Mouse (Mus musculus) gastrocnemius, postnatal 10 days (tissue): ENCODE measurements around the gene Atn1. TPM values are rescaled to one million over a fixed set of nuclear protein-coding genes. Genes with fewer than 3 reads are reported as not detected.

Source experiments
- DNase-seq: peaks from one replicate; pipeline ENCODE4 v3.0.0; 2021; ENCODE audit warnings: mixed read lengths
- total RNA-seq, 2 experiments: library from RNA; stranded (reverse); gene quantifications; 2 replicates each; pipeline ENCODE4 v1.2.3; 2021

Gene Atn1
- total RNA-seq, 2 experiments from 2014 or later = 37.6 to 46.7 TPM

DNA sequence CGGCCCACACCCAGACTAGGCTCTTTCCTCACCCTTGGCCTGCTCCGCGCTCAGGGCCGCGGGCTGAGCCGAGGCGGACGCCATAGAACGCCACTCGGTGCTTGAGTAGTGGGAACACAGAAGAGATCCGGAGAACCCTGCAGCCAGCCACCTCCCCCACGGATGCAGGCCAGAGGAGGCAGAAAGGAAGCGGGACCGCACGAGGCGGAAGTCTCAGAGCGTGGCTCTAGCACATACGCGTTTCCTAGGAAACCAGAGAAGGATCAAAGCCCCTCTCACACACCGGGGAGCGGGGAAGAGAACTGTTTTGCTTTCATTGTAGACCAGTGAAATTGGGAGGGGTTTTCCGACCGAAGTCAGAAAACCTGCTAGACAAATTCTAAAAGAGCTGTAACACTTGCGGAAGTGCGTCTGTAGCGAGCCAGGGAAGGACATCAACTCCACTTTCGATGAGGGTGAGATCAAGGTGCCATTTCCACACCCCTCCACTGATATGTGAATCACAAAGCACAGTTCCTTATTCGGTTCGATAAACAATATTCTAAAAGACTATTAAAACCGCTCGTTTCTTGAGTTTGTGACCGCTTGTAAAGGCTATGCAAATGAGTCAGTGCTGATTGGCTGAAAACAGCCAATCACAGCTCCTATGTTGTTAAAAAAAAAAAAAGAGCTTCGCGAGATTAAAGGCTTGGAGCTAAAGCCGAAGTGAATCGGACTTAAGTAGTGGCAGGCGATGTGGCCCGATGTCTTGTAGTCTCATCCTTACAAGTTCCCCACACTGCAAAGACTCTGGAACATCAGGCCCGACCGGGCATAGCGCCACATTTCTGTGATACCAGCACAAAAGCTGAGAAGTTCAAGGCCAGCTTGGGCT is 15.2 kb downstream of the Atn1 start, which contains the start of gene Grcc10:
Gene Grcc10, minus strand, starts transcription at position 487 of the 874 bp plus-strand sequence.
- DNase-seq = peak; percentile 81

DNA sequence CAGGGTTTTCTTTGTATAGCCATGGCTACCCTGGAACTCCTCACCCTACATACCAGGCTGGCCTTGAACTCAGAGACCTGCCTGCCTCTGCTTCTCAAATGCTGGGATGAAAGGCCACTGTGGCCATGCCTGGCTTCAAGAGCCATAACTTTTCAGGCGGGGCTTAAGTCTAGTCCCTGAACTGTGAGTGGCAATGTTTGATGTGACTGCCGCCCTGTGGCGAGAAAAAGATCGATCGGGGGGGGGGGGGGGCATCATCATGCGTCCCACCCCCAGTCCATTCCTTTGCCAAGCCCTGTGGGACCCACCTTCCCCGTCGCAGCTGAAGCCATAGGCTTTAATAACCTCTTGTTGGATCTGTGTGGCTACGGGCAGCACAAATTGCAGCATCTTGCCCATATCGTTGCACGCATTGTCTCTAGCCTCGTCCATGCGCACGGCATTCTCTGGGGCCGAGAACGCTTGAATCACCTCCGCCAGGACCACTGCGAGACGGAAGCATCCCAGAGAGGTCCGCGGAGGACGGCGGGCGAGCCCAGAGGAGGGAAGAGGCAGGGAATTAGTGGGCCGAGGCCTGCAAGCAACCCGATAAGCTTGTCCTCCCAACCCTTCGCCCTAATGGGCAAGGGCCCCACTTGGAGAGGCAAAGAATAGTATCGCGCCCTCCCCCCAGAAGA is 16.0 kb downstream of the Atn1 start:
- no peak for DNase-seq

DNA sequence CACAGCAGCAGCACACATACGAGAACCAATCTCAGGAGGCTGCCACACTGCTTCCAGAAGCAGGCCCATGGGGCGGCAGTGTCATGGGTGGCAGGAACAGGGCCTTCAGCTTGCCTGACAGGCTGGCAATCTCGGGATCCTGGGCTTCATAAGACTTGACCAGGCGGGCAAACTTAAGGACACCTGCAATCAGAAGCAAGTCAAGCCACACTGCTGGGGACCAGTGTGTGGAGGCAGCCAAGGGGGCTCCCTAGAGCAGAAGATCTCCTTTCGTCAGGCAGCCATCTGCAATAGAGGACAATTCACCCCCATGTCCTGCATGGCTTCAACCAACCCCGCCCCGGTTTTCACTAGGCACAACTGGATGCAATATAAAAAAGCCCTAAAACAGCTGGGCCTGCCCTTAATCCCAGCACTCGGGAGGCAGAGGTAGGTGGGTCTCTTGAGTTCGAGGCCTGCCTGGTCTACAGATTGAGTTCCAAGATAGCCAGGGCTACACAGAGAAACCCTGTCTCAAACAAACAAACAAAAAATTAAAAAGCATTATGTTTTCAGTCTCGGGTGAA is 17.0 kb downstream of the Atn1 start:
- no peak for DNase-seq

DNA sequence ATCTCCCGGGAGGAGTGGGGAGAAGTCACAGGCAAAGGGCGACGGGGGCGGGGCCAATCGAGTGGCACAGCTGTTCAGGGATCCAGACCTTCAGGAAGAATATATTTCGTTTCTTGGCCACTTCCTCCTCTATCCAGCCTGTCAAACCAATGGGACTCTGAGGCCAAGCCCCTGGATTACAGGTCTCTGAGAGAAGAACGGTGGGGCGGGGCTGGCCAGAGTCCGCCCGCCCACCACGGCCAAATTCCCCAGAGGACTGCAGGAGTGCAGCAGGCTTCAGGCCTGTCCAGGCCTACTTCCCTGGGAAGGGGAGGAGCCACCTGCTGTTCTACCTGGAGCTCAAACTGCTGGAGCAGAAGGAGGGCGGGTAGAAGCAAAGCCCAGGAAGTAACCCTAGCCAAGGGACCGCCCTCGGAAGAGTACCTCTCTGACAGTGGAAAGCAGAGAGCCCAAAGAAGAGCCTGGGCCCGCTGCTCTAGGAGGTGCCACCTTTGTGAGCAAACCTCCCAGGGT is 17.8 kb downstream of the Atn1 start, which contains the start of gene Ptpn6:
Gene Ptpn6, minus strand, starts transcription at position 204 of the 513 bp plus-strand sequence.
- DNase-seq = no peak

DNA sequence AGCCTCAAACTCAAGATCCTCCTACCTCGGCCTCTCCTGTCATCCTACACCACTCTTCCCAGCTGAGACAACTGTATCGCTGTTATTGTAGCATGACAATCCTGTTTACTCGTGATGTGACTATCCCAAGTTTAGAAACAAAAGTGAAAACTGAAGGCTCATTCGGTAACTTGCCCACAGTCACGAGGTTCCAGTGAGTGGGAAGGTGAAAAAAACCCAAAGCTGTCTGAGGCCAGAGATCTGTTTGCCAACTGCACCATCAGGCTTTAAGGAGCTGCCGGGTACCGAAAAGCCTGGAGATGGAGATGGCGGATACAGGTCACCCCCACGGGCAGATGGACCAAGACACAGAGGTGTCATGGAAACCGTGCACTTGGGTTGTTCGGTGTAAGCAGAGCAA is 19.3 kb downstream of the Atn1 start:
- DNase-seq = no peak

DNA sequence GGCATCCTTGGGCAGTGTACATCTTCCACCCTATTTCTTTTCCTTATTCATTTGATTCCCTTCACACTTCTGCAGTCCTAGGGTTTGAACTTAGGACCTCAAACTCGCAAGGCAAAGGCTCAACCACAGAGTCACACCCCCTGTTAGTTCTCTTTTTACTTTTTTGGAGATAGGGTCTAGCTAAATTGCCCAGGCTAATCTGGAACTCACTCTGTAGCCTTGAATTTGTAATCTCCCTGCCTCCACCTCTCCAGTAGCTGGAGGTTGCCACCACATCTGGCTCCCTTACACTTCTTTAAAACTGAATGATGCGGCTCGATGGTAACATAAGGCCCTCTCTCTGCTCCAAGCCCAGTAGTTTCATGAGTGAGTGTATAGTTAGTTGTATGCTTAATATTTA is 21.9 kb downstream of the Atn1 start:
- DNase-seq = no peak

DNA sequence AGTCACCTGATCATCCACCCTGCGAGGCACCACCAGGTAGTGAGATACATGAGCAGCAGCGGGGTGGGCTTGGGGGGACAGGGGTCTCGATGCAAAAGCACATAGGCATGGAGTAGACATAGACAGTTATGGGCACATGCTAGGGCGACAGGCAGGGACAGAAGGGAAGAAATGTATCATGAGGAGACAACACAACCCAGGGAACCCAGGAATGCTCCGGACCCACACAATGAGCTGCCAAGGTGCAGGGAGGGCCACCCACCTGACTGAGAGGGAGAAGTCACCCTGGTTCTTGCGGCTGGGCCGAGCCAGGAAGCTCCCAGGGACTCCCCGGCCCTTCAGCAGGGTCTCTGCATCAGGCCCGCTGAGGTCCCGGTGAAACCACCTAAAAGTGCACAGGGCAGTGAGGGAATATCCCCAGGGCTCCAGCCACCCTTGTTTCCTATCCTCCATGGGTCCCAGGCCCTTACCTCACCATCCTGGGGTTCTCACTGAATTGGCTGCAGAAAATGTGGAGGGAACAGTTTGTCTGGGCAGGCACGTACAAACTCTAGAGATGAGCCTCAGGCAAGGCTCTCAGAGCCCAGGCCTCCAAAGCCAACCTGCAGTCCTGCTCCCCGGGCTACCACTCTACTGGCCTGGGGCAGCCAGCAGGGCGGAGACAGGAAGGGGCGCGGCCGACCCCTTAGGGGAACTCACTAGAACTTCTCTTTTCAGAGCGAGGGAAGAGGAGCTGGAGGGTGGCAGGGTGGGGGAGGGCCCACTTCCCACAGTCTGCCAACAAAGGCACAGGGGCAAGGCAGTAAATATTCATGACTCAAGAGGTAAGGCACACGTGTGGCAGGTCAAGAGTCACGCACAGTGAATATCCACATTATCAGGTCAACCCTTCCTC is 23.6 kb downstream of the Atn1 start:
- DNase-seq = no peak

DNA sequence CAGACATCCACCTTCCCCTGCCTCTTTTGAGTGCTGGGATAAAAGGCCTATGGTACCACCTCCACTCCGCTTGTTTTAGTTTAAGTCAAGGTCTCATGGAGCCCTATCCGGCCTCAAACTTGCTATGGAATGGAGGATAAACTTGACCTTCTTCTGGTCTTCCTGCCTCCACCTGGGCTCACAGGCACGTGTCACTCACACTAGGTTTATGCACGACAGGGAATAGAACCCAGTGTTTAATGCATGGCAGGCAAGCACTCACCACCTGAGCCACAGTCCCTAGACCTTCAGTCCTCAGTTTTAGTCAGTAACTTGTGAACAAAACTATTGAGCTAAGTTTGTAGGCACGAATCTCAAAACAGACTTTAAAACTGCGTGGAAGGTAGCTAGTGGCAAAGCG is 25.3 kb downstream of the Atn1 start:
- no peak for DNase-seq

DNA sequence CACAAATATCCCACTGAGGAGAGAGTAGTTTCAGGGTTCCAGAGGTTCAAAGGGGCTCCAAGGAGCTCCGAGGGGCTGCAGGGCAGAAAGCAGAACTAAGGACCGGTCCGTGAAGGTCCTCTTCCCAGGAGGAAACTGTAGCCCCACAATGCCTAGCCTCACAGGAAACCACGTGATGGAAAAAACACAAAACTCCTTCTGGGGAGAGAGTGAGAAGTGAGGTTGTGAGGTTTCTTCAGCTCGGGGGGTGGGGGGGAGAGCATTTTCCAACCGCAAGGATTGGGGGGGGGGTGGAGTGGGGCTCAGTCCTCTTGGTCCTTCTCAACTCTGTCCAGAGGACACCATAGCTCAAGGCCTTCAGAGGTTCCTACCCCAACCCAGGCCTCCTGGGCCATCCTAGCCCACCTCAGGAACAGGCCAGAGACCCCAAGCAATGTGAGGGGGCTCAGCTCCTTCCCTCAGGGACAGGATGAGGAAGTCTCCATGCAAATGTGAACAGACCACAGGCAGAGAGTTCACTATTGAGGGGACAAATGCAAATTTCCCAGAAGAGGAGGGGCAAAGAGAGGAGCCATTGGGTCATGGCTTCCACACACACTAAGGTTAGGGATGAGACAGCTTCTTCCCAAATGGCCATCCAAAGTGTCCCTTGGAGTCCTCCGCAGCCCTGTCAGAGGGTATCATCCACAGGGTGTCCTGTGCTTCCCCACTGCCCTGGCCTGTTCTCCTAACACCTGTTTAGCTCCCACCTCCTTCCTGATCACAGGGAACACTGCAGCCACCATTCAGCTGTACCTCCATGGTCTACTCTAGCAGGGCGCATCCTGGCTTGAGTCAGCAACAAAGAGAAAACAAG is 26.2 kb downstream of the Atn1 start:
- no peak for DNase-seq

DNA sequence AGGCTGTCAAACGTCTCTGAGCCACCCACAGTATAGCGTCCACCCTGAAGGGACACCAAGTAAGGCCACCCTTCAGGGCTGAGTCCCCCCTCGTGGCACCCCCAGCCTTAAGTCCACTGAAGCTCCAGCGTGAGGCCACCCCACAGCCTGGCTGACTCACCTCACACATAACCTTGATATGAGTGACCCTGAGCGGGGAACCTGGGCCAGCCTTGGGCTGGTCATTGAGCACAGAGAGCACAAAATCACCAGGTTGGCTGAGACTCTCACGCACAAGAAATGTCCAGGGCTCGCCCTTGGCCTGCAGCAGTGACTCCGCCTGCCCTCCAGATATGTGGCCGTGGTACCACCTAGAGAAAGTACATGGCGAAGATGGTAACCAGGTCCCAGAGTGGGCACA is 27.7 kb downstream of the Atn1 start:
- no peak for DNase-seq

DNA sequence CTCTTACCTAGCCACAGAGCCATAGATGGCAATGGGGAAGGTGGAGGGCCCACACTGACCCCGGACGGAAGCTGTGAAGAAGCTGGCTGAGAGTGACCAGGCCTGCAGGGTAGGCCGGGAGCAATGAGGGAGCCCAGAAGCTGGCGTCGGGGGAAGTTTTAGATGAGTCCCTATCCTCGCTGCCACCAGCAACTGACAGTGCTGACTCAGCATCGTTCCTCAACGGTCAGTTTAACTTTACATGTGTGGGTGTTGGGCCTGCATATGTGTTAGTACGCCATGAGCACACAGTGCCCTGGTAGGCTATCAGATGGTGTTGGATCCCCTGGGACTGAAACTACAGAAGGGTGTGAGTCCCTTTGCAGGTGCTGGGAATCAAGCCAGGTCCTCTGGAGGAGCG is 31.9 kb downstream of the Atn1 start:
- DNase-seq = no peak

DNA sequence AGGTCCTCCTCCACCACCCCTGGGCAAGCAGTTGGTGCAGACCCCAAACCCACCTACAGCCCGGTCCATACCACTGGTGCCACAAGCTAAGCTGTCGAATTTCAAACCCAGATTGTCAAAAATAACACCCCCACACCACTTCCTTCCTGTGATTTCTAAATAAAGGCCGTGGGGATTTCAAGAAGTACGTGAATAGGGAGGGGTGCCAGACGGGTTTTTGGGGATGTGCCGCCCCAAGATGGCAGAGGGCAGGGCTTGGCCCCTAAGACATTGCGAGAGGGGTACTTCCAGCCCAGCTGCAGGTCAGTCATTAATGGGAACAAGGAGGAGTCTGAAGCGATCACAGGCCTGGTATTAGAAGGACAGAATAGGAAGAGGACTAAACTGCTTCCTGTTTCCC is 32.8 kb downstream of the Atn1 start:
- DNase-seq = no peak

DNA sequence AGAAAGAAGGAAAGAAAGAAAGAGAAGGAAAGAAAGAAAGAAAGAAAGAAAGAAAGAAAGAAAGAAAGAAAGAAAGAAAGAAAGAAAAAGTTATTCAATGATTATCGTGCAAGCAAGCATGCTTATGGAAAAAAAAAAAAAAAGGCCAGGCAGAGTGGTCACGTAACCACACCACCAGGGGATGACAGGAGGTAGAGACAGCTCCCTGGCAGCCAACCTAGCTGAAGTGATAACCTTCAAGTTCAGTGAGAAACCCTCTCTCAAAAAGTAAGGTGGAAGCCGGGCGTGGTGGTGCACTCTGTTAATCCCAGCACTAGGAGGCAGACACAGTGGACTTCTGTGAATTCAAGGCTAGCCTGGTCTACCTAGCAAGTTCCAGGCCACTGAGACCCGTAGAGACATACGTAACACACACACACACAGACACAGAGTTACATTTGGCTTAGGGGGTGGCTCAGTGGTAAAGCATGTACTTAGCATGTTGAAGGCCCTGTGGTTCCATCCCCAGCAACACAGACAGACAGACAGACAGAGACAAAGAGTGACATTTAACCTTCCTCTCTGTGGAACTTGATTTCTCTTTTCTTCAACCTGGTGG is 33.3 kb downstream of the Atn1 start:
- no peak for DNase-seq

DNA sequence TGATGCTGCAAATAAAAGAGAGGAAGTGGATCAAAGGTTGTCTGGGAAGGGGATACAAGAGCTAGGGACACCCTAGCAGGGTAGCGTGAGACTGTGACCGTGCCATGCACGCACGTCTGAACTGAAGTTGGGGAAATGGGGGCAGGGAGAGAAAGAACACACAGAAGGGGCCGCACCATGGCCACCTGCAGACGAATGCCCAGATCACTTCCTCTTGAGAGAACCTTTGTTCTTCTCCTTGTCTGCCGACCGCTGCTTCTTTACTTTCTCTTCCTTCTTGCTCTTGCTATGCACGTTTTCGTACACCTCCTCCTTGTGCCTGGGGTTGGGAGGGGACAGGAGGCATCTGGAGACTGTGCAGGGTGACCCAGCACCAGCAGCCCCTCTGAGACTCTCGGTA is 35.4 kb downstream of the Atn1 start:
- DNase-seq = no peak

DNA sequence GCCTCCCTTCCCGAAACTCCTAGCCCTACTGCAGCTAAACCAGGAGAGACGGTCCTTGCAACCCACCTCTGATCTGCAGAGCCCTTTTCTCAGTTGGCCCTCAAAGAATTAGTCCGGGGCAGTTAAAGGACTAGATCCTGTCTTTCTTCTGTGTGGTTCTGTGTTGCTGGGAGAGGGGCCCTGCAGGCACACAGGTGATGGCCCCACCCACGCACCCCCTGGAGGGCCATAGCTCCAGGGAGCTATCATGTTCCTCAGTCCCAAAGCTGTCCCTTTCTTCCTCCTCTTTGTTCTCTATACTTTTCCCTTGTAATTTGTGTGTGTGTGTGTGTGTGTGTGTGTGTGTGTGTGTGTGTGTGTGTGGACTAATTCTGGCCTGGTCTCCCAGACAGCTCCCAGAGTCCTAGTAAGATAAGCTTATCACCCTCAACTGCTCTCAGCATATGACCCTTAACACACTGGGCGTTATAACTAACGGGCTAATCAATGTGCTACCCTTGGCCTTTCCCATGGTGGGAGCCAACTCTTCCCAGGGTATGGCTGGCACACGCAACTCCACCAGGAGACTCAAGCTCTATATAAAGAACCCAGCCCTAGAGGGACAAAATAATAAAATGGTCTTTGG is 36.9 kb downstream of the Atn1 start:
- no peak for DNase-seq

DNA sequence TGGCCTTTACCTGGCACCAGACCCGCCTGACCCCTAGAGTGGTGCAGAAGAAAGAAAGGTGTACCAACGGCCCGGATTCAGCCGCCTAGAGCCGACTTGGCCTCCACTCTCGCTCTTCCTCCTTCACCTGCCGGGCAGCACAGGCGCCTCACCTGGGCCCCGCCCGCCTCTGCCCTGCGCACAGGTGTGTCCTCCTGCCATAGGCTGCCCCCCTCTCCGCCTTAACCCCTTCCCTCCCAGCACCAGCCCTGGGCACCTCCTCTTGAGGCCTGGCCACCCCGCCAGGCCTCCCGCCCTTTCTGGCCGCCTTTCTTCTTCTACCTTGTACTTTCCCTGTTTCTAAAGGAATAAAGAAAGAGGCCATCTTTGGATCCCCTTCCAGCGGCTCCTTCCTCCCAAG is 37.6 kb downstream of the Atn1 start:
- DNase-seq = no peak

DNA sequence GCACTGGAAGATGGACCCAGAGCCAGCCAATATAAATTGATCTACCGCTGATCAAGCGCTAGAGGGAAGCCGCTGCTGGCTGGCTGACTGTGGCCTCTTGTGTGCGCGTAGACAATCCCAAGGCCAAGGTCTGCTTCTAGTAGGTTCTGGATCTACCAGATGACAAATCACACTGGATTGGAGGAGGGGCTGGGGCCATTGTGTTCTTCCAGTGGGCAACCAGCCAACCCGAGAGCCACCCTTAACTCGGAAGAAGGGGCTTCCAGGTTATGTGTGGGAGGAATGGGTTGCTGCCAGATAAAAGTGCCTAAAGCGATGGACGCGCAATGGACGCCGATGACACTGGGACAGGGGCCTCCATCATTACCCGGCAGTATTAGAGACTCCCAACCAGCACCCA is 38.4 kb downstream of the Atn1 start:
- no peak for DNase-seq

DNA sequence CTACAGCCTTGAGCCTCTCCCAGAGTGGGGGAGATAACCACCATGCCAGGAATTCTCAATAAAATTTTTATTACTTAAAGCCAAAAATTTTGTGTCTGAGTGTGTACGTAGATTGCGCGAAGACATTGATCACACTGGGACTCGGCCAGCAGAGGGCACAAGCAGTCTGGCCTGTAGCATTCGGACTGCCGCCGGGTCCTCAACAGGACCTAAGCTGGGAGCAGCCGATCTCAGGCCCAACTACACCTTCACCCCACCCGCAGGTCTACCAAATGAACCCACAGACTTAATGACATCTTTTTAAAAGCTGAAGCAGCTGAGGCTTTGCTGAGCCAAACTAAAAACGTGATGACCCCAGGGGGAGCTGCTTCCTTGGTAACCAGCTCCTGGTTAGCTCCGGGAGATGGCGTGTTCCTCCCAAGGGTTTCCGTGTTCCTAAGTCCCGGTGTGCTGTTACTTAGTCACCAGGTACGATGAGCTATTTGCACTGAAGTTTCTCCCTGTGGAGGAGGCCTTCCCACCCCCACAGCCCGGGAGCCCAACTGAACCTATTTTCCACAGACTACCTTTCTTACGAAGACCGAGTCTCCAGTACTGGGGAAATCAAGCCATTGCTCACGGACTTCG is 39.3 kb downstream of the Atn1 start:
- DNase-seq = no peak

DNA sequence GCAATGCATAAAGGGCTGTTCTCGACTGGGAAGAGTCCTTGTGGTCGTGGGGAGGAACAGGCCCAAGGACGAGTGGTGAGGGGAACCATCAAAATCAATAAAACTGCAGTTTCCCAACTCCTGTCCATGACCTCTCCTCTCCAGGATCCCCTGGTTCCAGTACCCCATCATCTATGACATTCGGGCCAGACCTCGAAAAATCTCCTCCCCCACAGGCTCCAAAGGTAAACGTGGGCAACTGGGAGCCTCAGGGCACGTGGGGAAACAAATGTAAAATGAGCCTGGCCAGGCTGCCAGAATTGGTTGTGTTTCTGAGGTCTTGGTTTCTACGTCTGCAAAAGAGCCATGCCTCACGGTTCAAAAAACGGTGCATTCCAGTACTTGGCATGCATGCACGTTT is 43.4 kb downstream of the Atn1 start:
- DNase-seq = no peak
